Mouse (Mus musculus) cerebellum, adult 2 months (tissue): Measurements from ENCODE around the gene Rps19.

Experiments
- CTCF ChIP-seq: fragments of 200-500 bp; IDR thresholded peaks from 2 replicates; pipeline ENCODE4 v1.5.1; 2011; ENCODE audit warnings: low read depth, mild to moderate bottlenecking, control low read depth, low read length, moderate library complexity, borderline replicate concordance; ENCODE audit not compliant: insufficient read depth
- POLR2A ChIP-seq: fragments of 200-500 bp; IDR thresholded peaks from 2 replicates; pipeline ENCODE4 v1.6.1; 2011; ENCODE audit warnings: low read length, control low read depth, borderline replicate concordance; ENCODE audit not compliant: insufficient read depth

GRCm38 (mm10) chr7:24890281-24891216, 6.4 kb downstream of the Rps19 start:
- no peak for TF ChIP-seq POLR2A
- TF ChIP-seq CTCF = peak; percentile 99
